Mouse (Mus musculus) heart, embryonic 16.5 days (tissue): Measurements from ENCODE around the gene Rd3l. TPM values are rescaled to one million over a fixed set of nuclear protein-coding genes. Genes with fewer than 3 reads are reported as not detected.
A peak's percentile ranks its signal among the peaks of the same experiment; 100 is the strongest.

Experiments
- ATAC-seq: fragments of 200-750 bp; cut with Nextera tagmentation; replicated peaks from 2 replicates; pipeline ENCODE4 v1.8.0; 2017; ENCODE audit warnings: moderate number of reproducible peaks; ENCODE audit not compliant: insufficient read depth, low FRiP score; ENCODE audit errors: extremely low read depth
- H3K27ac ChIP-seq: fragments of 300-500 bp; sonication (generic); 2 replicates; pipeline ENCODE4 v1.5.1; 2014; ENCODE audit warnings: mild to moderate bottlenecking, low read length, control low read depth, moderate library complexity
- H3K27me3 ChIP-seq: fragments of 300-500 bp; sonication (generic); 2 replicates; pipeline ENCODE4 v1.6.1; 2014; ENCODE audit warnings: low read length, mixed read lengths; ENCODE audit not compliant: control insufficient read depth, insufficient read depth
- H3K36me3 ChIP-seq: fragments of 300-500 bp; sonication (generic); 2 replicates; pipeline ENCODE4 v1.6.1; 2014; ENCODE audit not compliant: control insufficient read depth, insufficient read depth
- H3K4me1 ChIP-seq: fragments of 300-500 bp; sonication (generic); 2 replicates; pipeline ENCODE4 v1.6.1; 2014; ENCODE audit warnings: low read length, mixed read lengths; ENCODE audit not compliant: control insufficient read depth, insufficient read depth
- H3K4me2 ChIP-seq: fragments of 300-500 bp; sonication (generic); 2 replicates; pipeline ENCODE4 v1.6.1; 2014; ENCODE audit warnings: low read depth, mild to moderate bottlenecking, control low read depth, low read length
- H3K4me3 ChIP-seq: fragments of 300-500 bp; sonication (generic); 2 replicates; pipeline ENCODE4 v1.5.1; 2014; ENCODE audit warnings: mild to moderate bottlenecking, control low read depth, low read length
- H3K9ac ChIP-seq: fragments of 300-500 bp; sonication (generic); 2 replicates; pipeline ENCODE4 v1.6.1; 2014; ENCODE audit warnings: low read length, control low read depth
- H3K9me3 ChIP-seq: fragments of 300-500 bp; sonication (generic); replicated peaks from 2 replicates; pipeline ENCODE4 v1.6.1; 2016; ENCODE audit warnings: low read length; ENCODE audit not compliant: control insufficient read depth
- WGBS: fragments of 180-500 bp; shearing (Covaris S2); extraction: QIAGEN DNeasy Blood & Tissue Kit; methylation state at CpG from one replicate; pipeline ENCODE4 v1.1.7; 2014; 5-methylcytosine and 5-hydroxymethylcytosine counted together
- polyA plus RNA-seq: library from polyadenylated mRNA; unstranded; fragments of >200 nt; fragmentation: Nextera tagmentation; extraction: Ambion mirVana; gene quantifications from 2 replicates; pipeline ENCODE4 v1.2.1, GENCODE M21; 2015

Rd3l gene
- 0.41 and 0.84 TPM in 2 replicates for polyA plus RNA-seq

- Histone ChIP-seq H3K36me3 (no peaks in the 10 kb centered on the region), H3K4me3 (no peak within 1 kb of the TSS), H3K4me1 (peaks cover 27% of the 10 kb centered on the region), H3K4me2 (no peak within 1 kb of the TSS; the same call in 1 of the 2 replicates), H3K27me3 (no peaks in the 10 kb centered on the region), H3K27ac (peak within 1 kb of the TSS; percentile 33; the same call in 1 of the 2 replicates), H3K9ac (peak within 1 kb of the TSS; percentile 10; the same call in 1 of the 2 replicates), H3K9me3 (no peaks in the 10 kb centered on the region)
- WGBS: 32% methylated on average over 6 of the region's 6 CpGs
- no peak for ATAC-seq
These were observed at the start of gene Rd3l for GRCm38 (mm10) chr12:111980887-111981367. Gene Rd3l, minus strand, starts transcription at chr12:111981317.

GRCm38 (mm10) chr12:112027408-112027807, 46.3 kb upstream of the Rd3l start:
- Histone ChIP-seq H3K27me3 (no peaks in the 10 kb centered on the region), H3K4me3 (no peak overlapping the region), H3K9ac (no peak overlapping the region), H3K9me3 (peaks cover under 1% of the 10 kb centered on the region), H3K27ac (no peak overlapping the region), H3K4me1 (no peaks in the 10 kb centered on the region), H3K36me3 (no peaks in the 10 kb centered on the region), H3K4me2 (no peak overlapping the region)
- WGBS: 65% methylated on average over 4 of the region's 4 CpGs
- no peak for ATAC-seq

GRCm38 (mm10) chr12:112025907-112026645, 45.0 kb upstream of the Rd3l start:
- Histone ChIP-seq H3K9ac (no peak overlapping the region), H3K9me3 (peaks cover 6% of the 10 kb centered on the region), H3K27me3 (no peaks in the 10 kb centered on the region), H3K27ac (no peak overlapping the region), H3K36me3 (no peaks in the 10 kb centered on the region), H3K4me1 (no peaks in the 10 kb centered on the region), H3K4me3 (no peak overlapping the region), H3K4me2 (no peak overlapping the region)
- no peak for ATAC-seq
- whole genome bisulfite sequencing: 62% methylated on average over 14 of the region's 14 CpGs

GRCm38 (mm10) chr12:112025457-112025856, 44.3 kb upstream of the Rd3l start:
- 86% methylated on average over 13 of the region's 13 CpGs for WGBS
- H3K36me3 ChIP-seq: no peaks in the 10 kb centered on the region
- no peak for ATAC-seq
- H3K9me3 ChIP-seq: peaks cover 10% of the 10 kb centered on the region
- H3K4me3 ChIP-seq: no peak overlapping the region
- H3K27me3 ChIP-seq: no peaks in the 10 kb centered on the region
- H3K4me1 ChIP-seq: no peaks in the 10 kb centered on the region
- H3K9ac ChIP-seq: no peak overlapping the region
- no peak overlapping the region for H3K4me2 ChIP-seq
- no peak overlapping the region for H3K27ac ChIP-seq

GRCm38 (mm10) chr12:112024581-112025310, 43.6 kb upstream of the Rd3l start:
- Histone ChIP-seq H3K4me3 (no peak overlapping the region), H3K27me3 (no peaks in the 10 kb centered on the region), H3K27ac (no peak overlapping the region), H3K4me2 (no peak overlapping the region), H3K9ac (no peak overlapping the region), H3K36me3 (no peaks in the 10 kb centered on the region), H3K9me3 (peaks cover 14% of the 10 kb centered on the region), H3K4me1 (no peaks in the 10 kb centered on the region)
- ATAC-seq: no peak
- 79% methylated on average over 17 of the region's 17 CpGs for WGBS

- no peak overlapping the region for H3K9ac ChIP-seq
- no peak overlapping the region for H3K4me2 ChIP-seq
- H3K27me3 ChIP-seq: no peaks in the 10 kb centered on the region
- WGBS: 66% methylated on average over 2 of the region's 2 CpGs
- H3K27ac ChIP-seq: no peak overlapping the region
- no peak for ATAC-seq
- H3K4me1 ChIP-seq: no peaks in the 10 kb centered on the region
- H3K4me3 ChIP-seq: no peak overlapping the region
- peaks cover 14% of the 10 kb centered on the region for H3K9me3 ChIP-seq
- H3K36me3 ChIP-seq: no peaks in the 10 kb centered on the region
These were observed 42.2 kb upstream of the Rd3l start for GRCm38 (mm10) chr12:112023306-112023705.

- Histone ChIP-seq H3K4me1 (no peaks in the 10 kb centered on the region), H3K36me3 (no peaks in the 10 kb centered on the region), H3K4me3 (no peak overlapping the region), H3K27me3 (no peaks in the 10 kb centered on the region), H3K9me3 (peaks cover 7% of the 10 kb centered on the region), H3K27ac (no peak overlapping the region), H3K4me2 (no peak overlapping the region), H3K9ac (no peak overlapping the region)
- 72% methylated on average over 4 of the region's 4 CpGs for WGBS
- no peak for ATAC-seq
These were observed 35.2 kb upstream of the Rd3l start for GRCm38 (mm10) chr12:112016346-112016745.

- Histone ChIP-seq H3K27ac (no peak overlapping the region), H3K9ac (no peak overlapping the region), H3K4me1 (no peaks in the 10 kb centered on the region), H3K4me2 (peak overlapping the region; percentile 13; the same call in 1 of the 2 replicates), H3K27me3 (no peaks in the 10 kb centered on the region), H3K9me3 (no peaks in the 10 kb centered on the region), H3K36me3 (no peaks in the 10 kb centered on the region), H3K4me3 (no peak overlapping the region)
- no peak for ATAC-seq
- WGBS: 47% methylated on average over 14 of the region's 14 CpGs
These were observed 32.2 kb upstream of the Rd3l start for GRCm38 (mm10) chr12:112013271-112013801.
